Mouse (Mus musculus): Measurements from ENCODE around the gene Tspan3. TPM values are rescaled to one million over a fixed set of nuclear protein-coding genes. Genes with fewer than 3 reads are reported as not detected.

Tspan3 gene
- total RNA-seq, 2 experiments from 2014 or later: 345 to 387 TPM

Other genes starting within 250 kb of the Tspan3 start
- gene Scaper, start 227.4 kb downstream of the Tspan3 start, total RNA-seq (2021): 10 to 100 TPM; 29.5 to 31.1 TPM
- gene 4930563M21Rik, start 154.9 kb downstream of the Tspan3 start, total RNA-seq (2021): not detected
- gene Rcn2, start 123.6 kb downstream of the Tspan3 start, total RNA-seq (2021): 100 to 1,000 TPM; 104 to 108 TPM
- 1 to 10 TPM; 1.9 to 2.6 TPM for gene Pstpip1, start 75.5 kb downstream of the Tspan3 start, total RNA-seq (2021)

Data from left cerebral cortex, postnatal 36 days (tissue).